13 mouse cellular contexts compared by ENCODE assay signal in the genomic region with DNA sequence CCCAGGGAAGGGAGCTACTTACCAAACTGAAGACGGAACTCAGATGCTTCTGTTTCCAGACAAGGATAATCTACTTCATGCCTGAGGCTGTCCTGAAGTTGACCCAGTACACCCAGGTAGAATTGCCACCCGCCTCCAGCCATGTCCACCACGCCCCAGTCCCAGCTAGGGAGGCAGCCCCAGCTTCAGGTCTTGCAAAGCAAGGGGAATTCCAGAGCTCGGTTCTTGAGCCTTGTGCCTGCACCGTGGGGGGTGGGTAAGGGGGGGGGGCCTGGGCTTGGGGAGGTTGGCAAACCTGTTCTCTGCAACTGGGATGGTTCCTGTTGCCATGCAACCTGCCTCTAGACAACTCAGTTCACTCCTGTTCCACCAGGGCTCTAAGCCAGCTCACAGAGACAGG. TPM values are rescaled to one million over a fixed set of nuclear protein-coding genes. Genes with fewer than 3 reads are reported as not detected.
A peak's percentile ranks its signal among the peaks of the same experiment; 100 is the strongest.
DNase-seq lines count a peak whose midpoint lies in the region; ATAC-seq and TF ChIP-seq lines count a peak whose summit lies in the region.
"Had no signal": no experiment of that assay in that cellular context is flagged by ENCODE, and none has a peak within 500 bp of the region (broad histone marks: within the 10 kb centered on the region; RNA-seq: fewer than 3 reads in every experiment).

No protein-coding gene starts in this region.

- DNase-seq in lung, adult 2 months = no peak
- no peak for DNase-seq in MN1 (ENCODE audit: low spot score)
- no peak for DNase-seq in heart, adult 9 months (ENCODE audit: low spot score in 2 of 2)
- DNase-seq: gastrocnemius, adult 2 months; spleen, adult 18-20 months had no signal

- H3K4me3 ChIP-seq in hindbrain, embryonic 12.5 days = no peak overlapping the region
- no peak overlapping the region for H3K4me3 ChIP-seq in hindbrain, embryonic 16.5 days (ENCODE audit: low read length)
- H3K4me3 ChIP-seq in lung, embryonic 15.5 days = no peak overlapping the region
- no peak overlapping the region for H3K4me3 ChIP-seq in lung, adult 2 months (replicated peaks; ENCODE audit: extremely low read depth, low read depth, low read length)
- peak overlapping the region; percentile 60 for H3K4me3 ChIP-seq in embryonic facial prominence, embryonic 13.5 days
- H3K4me3 ChIP-seq in neural tube, embryonic 13.5 days = peak overlapping the region; percentile 65; the same call in 1 of the 2 replicates
- H3K4me3 ChIP-seq: gastrocnemius, adult 2 months had no signal

- no peak overlapping the region for H3K9ac ChIP-seq in hindbrain, embryonic 12.5 days
- H3K9ac ChIP-seq in hindbrain, embryonic 16.5 days (ENCODE audit: low read depth, low read length) = no peak overlapping the region
- H3K9ac ChIP-seq in lung, embryonic 15.5 days = no peak overlapping the region
- no peak overlapping the region for H3K9ac ChIP-seq in embryonic facial prominence, embryonic 13.5 days
- peak overlapping the region; percentile 81; the same call in 1 of the 2 replicates for H3K9ac ChIP-seq in neural tube, embryonic 13.5 days
- H3K9ac ChIP-seq: forebrain, embryonic 15.5 days; liver, embryonic 14.5 days had no signal

- peaks cover 38% of the 10 kb centered on the region for H3K4me1 ChIP-seq in hindbrain, embryonic 12.5 days
- peaks cover 22% of the 10 kb centered on the region for H3K4me1 ChIP-seq in hindbrain, embryonic 16.5 days (ENCODE audit: control insufficient read depth, insufficient read depth, low read depth, low read length)
- peaks cover 43% of the 10 kb centered on the region for H3K4me1 ChIP-seq in lung, embryonic 15.5 days
- 0 out of 2 replicates have a peak, but pooled peaks cover 3% of the 10 kb centered on the region for H3K4me1 ChIP-seq in lung, adult 2 months (ENCODE audit: control insufficient read depth, insufficient read depth, low read length)
- H3K4me1 ChIP-seq in embryonic facial prominence, embryonic 13.5 days = peaks cover 47% of the 10 kb centered on the region
- peaks cover 70% of the 10 kb centered on the region for H3K4me1 ChIP-seq in neural tube, embryonic 13.5 days (replicated peaks)

- WGBS in hindbrain, embryonic 12.5 days = 11% methylated on average over 5 of the region's 5 CpGs
- WGBS in hindbrain, embryonic 16.5 days = 24% methylated on average over 5 of the region's 5 CpGs
- 25% methylated on average over 5 of the region's 5 CpGs for WGBS in lung, embryonic 15.5 days
- WGBS in lung, adult 2 months = 42% methylated on average over 5 of the region's 5 CpGs
- 10% methylated on average over 5 of the region's 5 CpGs for WGBS in embryonic facial prominence, embryonic 13.5 days
- 13% methylated on average over 5 of the region's 5 CpGs for WGBS in neural tube, embryonic 13.5 days

- peak overlapping the region; percentile 5; the same call in 1 of the 2 replicates for H3K4me2 ChIP-seq in hindbrain, embryonic 12.5 days (replicated peaks)
- H3K4me2 ChIP-seq in hindbrain, embryonic 16.5 days (ENCODE audit: low read length) = no peak overlapping the region
- peak overlapping the region; percentile 93; the same call in 1 of the 2 replicates for H3K4me2 ChIP-seq in lung, embryonic 15.5 days
- peak overlapping the region; percentile 93; the same call in 1 of the 2 replicates for H3K4me2 ChIP-seq in embryonic facial prominence, embryonic 13.5 days
- peak overlapping the region; percentile 98 for H3K4me2 ChIP-seq in neural tube, embryonic 13.5 days

- no peak for ATAC-seq in hindbrain, embryonic 12.5 days (ENCODE audit: low FRiP score)
- no peak for ATAC-seq in hindbrain, embryonic 16.5 days
- ATAC-seq in lung, embryonic 15.5 days (ENCODE audit: borderline replicate concordance, extremely low read depth, low FRiP score, low TSS enrichment) = no peak
- ATAC-seq in embryonic facial prominence, embryonic 13.5 days (ENCODE audit: insufficient number of reproducible peaks, insufficient read depth, low FRiP score, low TSS enrichment, low read depth) = no peak
- ATAC-seq in neural tube, embryonic 13.5 days (ENCODE audit: low read depth) = no peak
- ATAC-seq: forebrain, embryonic 15.5 days; intestine, postnatal 0 days had no signal

- TF ChIP-seq CTCF in lung, adult 2 months (IDR thresholded peaks at IDR 0.05; ENCODE audit: insufficient read depth, low read length) = no peak

- no peaks in the 10 kb centered on the region for H3K36me3 ChIP-seq in hindbrain, embryonic 12.5 days
- no peaks in the 10 kb centered on the region for H3K36me3 ChIP-seq in hindbrain, embryonic 16.5 days (ENCODE audit: control insufficient read depth, insufficient read depth, low read length)
- no peaks in the 10 kb centered on the region for H3K36me3 ChIP-seq in lung, embryonic 15.5 days
- no peaks in the 10 kb centered on the region for H3K36me3 ChIP-seq in embryonic facial prominence, embryonic 13.5 days
- H3K36me3 ChIP-seq in neural tube, embryonic 13.5 days = no peaks in the 10 kb centered on the region
- H3K36me3 ChIP-seq: forebrain, embryonic 15.5 days had no signal

- TF ChIP-seq POLR2A in lung, adult 2 months (IDR thresholded peaks at IDR 0.05; ENCODE audit: borderline replicate concordance, extremely low read depth, low read depth, low read length) = no peak

- no peaks in the 10 kb centered on the region for H3K9me3 ChIP-seq in hindbrain, embryonic 12.5 days (replicated peaks)
- no peaks in the 10 kb centered on the region for H3K9me3 ChIP-seq in hindbrain, embryonic 16.5 days (ENCODE audit: control insufficient read depth, low read length)
- no peaks in the 10 kb centered on the region for H3K9me3 ChIP-seq in lung, embryonic 15.5 days
- no peaks in the 10 kb centered on the region for H3K9me3 ChIP-seq in embryonic facial prominence, embryonic 13.5 days
- no peaks in the 10 kb centered on the region for H3K9me3 ChIP-seq in neural tube, embryonic 13.5 days
- H3K9me3 ChIP-seq: forebrain, embryonic 15.5 days had no signal

- peaks cover 95% of the 10 kb centered on the region for H3K27me3 ChIP-seq in hindbrain, embryonic 12.5 days
- peaks cover 14% of the 10 kb centered on the region; the same call in 1 of the 2 replicates for H3K27me3 ChIP-seq in hindbrain, embryonic 16.5 days (replicated peaks; ENCODE audit: control insufficient read depth, insufficient read depth, low read length)
- H3K27me3 ChIP-seq in lung, embryonic 15.5 days = peaks cover 97% of the 10 kb centered on the region
- H3K27me3 ChIP-seq in embryonic facial prominence, embryonic 13.5 days = peaks cover 98% of the 10 kb centered on the region
- H3K27me3 ChIP-seq in neural tube, embryonic 13.5 days = peaks cover 57% of the 10 kb centered on the region

- H3K27ac ChIP-seq in hindbrain, embryonic 12.5 days = no peak overlapping the region
- H3K27ac ChIP-seq in hindbrain, embryonic 16.5 days (ENCODE audit: low read depth, low read length) = no peak overlapping the region
- no peak overlapping the region for H3K27ac ChIP-seq in lung, embryonic 15.5 days
- 0 out of 2 replicates have a peak overlapping the region, but pooled peaks have one; percentile 16 for H3K27ac ChIP-seq in embryonic facial prominence, embryonic 13.5 days
- H3K27ac ChIP-seq in neural tube, embryonic 13.5 days (replicated peaks) = 0 out of 2 replicates have a peak overlapping the region, but pooled peaks have one; percentile 4
- H3K27ac ChIP-seq: forebrain, embryonic 15.5 days; gastrocnemius, adult 2 months; liver, embryonic 14.5 days had no signal

RNA-seq across cellular contexts. Expression of a gene that starts 2.1 kb away (rescaled TPM):
- polyA plus RNA-seq in hindbrain, embryonic 12.5 days (2016; fragmentation: Nextera tagmentation; extraction: Ambion mirVana) = 3.7 and 5.0 TPM in 2 replicates
- polyA plus RNA-seq in hindbrain, embryonic 16.5 days (2015; fragmentation: Nextera tagmentation; extraction: Ambion mirVana) = 1.2 and 1.9 TPM in 2 replicates
- polyA plus RNA-seq in lung, embryonic 15.5 days (2015; fragmentation: Nextera tagmentation; extraction: Ambion mirVana) = 1.8 and 1.9 TPM in 2 replicates
- 6.1 and 11.7 TPM in 2 replicates for polyA plus RNA-seq in lung, adult 2 months (2012; rRNA removed)
- 5.0 and 6.7 TPM in 2 replicates for polyA plus RNA-seq in embryonic facial prominence, embryonic 13.5 days (2015; fragmentation: Nextera tagmentation; extraction: Ambion mirVana)
- 4.1 and 4.9 TPM in 2 replicates for polyA plus RNA-seq in neural tube, embryonic 13.5 days (2015; fragmentation: Nextera tagmentation; extraction: Ambion mirVana)

Comparison
In these comparisons a context has a peak if more than half of its experiments do, and no peak if none do; other contexts are left out.
1. H3K27ac ChIP-seq: peak in embryonic facial prominence, embryonic 13.5 days (single experiment) and neural tube, embryonic 13.5 days (single experiment); none in hindbrain, embryonic 12.5 days (single experiment), hindbrain, embryonic 16.5 days (single experiment) and lung, embryonic 15.5 days (single experiment).
2. H3K4me3 ChIP-seq: peak in embryonic facial prominence, embryonic 13.5 days (single experiment) and neural tube, embryonic 13.5 days (single experiment); none in hindbrain, embryonic 12.5 days (single experiment), hindbrain, embryonic 16.5 days (single experiment), lung, embryonic 15.5 days (single experiment) and lung, adult 2 months (single experiment).